Mouse (Mus musculus) hindbrain, embryonic 14.5 days (tissue): ENCODE measurements at regions not wholly inside any gene's neighbourhood (a gene's known extent, or its start where the extent isn't known, plus 50 kb on each side); places are given as distances from the start of the nearest gene placed in this dataset.

Source experiments
- ATAC-seq: fragments of 200-750 bp; cut with Nextera tagmentation; 2 replicates; pipeline ENCODE4 v1.8.0; 2017; ENCODE audit warnings: moderate number of reproducible peaks, mild to moderate bottlenecking, moderate TSS enrichment, moderate library complexity; ENCODE audit not compliant: low FRiP score
- DNase-seq: peaks from one replicate; pipeline ENCODE4 v3.0.0-alpha.2; 2015; ENCODE audit warnings: low spot score
- H3K27ac ChIP-seq: fragments of 300-500 bp; sonication (generic); 2 replicates; pipeline ENCODE4 v1.5.1; 2014; ENCODE audit warnings: mild to moderate bottlenecking, moderate library complexity
- H3K27me3 ChIP-seq: fragments of 300-500 bp; sonication (generic); 2 replicates; pipeline ENCODE4 v1.6.1; 2014; ENCODE audit warnings: mild to moderate bottlenecking, low read length, mixed read lengths; ENCODE audit not compliant: control insufficient read depth, insufficient read depth
- H3K36me3 ChIP-seq: fragments of 300-500 bp; sonication (generic); replicated peaks from 2 replicates; pipeline ENCODE4 v1.6.1; 2014; ENCODE audit not compliant: control insufficient read depth, insufficient read depth
- H3K4me1 ChIP-seq: fragments of 300-500 bp; sonication (generic); replicated peaks from 2 replicates; pipeline ENCODE4 v1.6.1; 2014; ENCODE audit warnings: antibody characterized with exemption, low read length, mixed read lengths; ENCODE audit not compliant: control insufficient read depth, insufficient read depth
- H3K4me2 ChIP-seq: fragments of 300-500 bp; sonication (generic); replicated peaks from 2 replicates; pipeline ENCODE4 v1.6.1; 2014; ENCODE audit warnings: mild to moderate bottlenecking, moderate library complexity
- H3K4me3 ChIP-seq: fragments of 300-500 bp; sonication (generic); replicated peaks from 2 replicates; pipeline ENCODE4 v1.5.1; 2014; ENCODE audit warnings: mild to moderate bottlenecking, low read length
- H3K9ac ChIP-seq: fragments of 300-500 bp; sonication (generic); 2 replicates; pipeline ENCODE4 v1.6.1; 2014
- H3K9me3 ChIP-seq: fragments of 300-500 bp; sonication (generic); 2 replicates; pipeline ENCODE4 v1.6.1; 2016; ENCODE audit warnings: low read length; ENCODE audit not compliant: control insufficient read depth
- WGBS: fragments of 180-500 bp; shearing (Covaris S2); extraction: QIAGEN DNeasy Blood & Tissue Kit; methylation state at CpG from one replicate; pipeline ENCODE4 v1.1.7; 2014; 5-methylcytosine and 5-hydroxymethylcytosine counted together

- H3K9me3 ChIP-seq = no peaks in the 10 kb centered on the region
- no peak for DNase-seq
- H3K4me2 ChIP-seq = no peak overlapping the region
- H3K4me3 ChIP-seq = no peak overlapping the region
- H3K27ac ChIP-seq = no peak overlapping the region
- H3K36me3 ChIP-seq = no peaks in the 10 kb centered on the region
- ATAC-seq = no peak
- no peaks in the 10 kb centered on the region for H3K27me3 ChIP-seq
- WGBS = 83% methylated on average over 5 of the region's 5 CpGs
- no peak overlapping the region for H3K9ac ChIP-seq
- H3K4me1 ChIP-seq = no peaks in the 10 kb centered on the region
These were observed 81.7 kb upstream of the AI593442 start for GRCm38 (mm10) chr9:52761257-52761656.

GRCm38 (mm10) chr9:52748366-52748765 is 68.8 kb upstream of the AI593442 start:
- no peak for DNase-seq
- no peak overlapping the region for H3K27ac ChIP-seq
- no peaks in the 10 kb centered on the region for H3K36me3 ChIP-seq
- H3K4me1 ChIP-seq = no peaks in the 10 kb centered on the region
- H3K4me2 ChIP-seq = no peak overlapping the region
- 95% methylated on average over 3 of the region's 3 CpGs for WGBS
- no peaks in the 10 kb centered on the region for H3K9me3 ChIP-seq
- no peak overlapping the region for H3K9ac ChIP-seq
- no peak overlapping the region for H3K4me3 ChIP-seq
- no peak for ATAC-seq
- H3K27me3 ChIP-seq = no peaks in the 10 kb centered on the region

GRCm38 (mm10) chr9:52738560-52739100 is 59.0 kb upstream of the AI593442 start:
- no peak for ATAC-seq

More at GRCm38 (mm10) chr9:52738560-52739100, 59.0 kb upstream of the AI593442 start:
- Histone ChIP-seq H3K4me1 (no peaks in the 10 kb centered on the region), H3K27me3 (no peaks in the 10 kb centered on the region), H3K27ac (no peak overlapping the region), H3K36me3 (no peaks in the 10 kb centered on the region), H3K4me2 (no peak overlapping the region), H3K9me3 (no peaks in the 10 kb centered on the region), H3K4me3 (no peak overlapping the region), H3K9ac (no peak overlapping the region)
- 86% methylated on average over 5 of the region's 5 CpGs for WGBS
- DNase-seq = no peak
